Mouse (Mus musculus) frontal cortex, adult 2 months (tissue): Measurements from ENCODE around the gene Cd300lf. TPM values are rescaled to one million over a fixed set of nuclear protein-coding genes. Genes with fewer than 3 reads are reported as not detected.

Source experiments
- DNase-seq, 2 experiments: peaks; one replicate each; pipeline ENCODE4 v3.0.0; 2022; ENCODE audit warnings: low spot score in 1 of 2; ENCODE audit errors: extremely low spot score in 1 of 2
- polyA plus RNA-seq: library from polyadenylated mRNA; depleted of rRNA; stranded (reverse); fragments of >200 nt; gene quantifications from 2 replicates; pipeline ENCODE4 v1.2.3, GENCODE M21; 2012

The Cd300lf gene
- polyA plus RNA-seq, 1 experiment = 0.12 TPM

- DNase-seq = no peak
Observed at GRCm38 (mm10) chr11:115108176-115108575, 25.6 kb downstream of the Cd300lf start.

DNA sequence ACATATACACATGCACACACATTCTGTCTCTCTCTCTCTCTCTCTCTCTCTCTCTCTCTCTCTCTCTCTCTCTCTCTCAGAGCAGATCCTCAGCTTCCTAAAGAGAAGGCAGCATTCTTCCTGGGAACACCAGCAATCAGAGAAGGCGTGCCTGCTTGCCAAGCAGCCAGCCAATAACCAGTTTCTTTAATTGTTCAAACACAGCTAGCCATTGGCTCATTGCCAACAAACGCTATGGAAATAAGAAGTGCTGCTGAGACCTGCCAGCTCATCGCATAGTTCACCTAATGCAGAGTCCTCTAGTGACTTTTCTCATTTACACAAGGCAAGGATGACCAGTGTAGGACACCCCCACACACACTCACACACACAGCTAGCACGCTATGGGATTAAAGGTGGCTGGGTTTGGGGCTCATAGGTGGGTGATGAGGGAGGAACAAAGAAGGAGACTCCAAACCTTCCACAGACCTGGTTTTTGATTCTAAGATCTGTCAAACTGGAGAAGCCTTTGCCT lies 26.3 kb downstream of the Cd300lf start:
- no peak for DNase-seq

DNA sequence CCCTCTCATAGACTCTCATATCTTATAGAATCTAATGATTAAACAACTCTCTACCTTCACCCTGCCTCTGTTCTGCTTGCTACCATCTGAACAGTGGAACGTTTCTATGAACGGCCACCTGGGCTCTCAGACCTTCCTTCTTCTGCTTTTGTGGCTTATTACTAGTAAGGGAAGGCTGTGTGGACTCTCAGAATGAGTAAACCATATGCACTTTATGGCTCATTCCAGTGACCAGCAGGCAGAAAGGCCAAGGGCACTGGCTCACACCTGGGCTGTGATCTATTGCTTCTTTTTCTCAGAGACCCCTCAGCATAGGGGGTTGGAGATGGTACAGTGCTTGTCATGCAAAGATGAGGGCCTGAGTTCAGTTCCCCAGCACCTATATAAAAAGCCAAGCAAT lies 27.2 kb downstream of the Cd300lf start:
- DNase-seq = no peak

GRCm38 (mm10) chr11:115104769-115105563 lies 28.8 kb downstream of the Cd300lf start:
- no peak for DNase-seq

DNA sequence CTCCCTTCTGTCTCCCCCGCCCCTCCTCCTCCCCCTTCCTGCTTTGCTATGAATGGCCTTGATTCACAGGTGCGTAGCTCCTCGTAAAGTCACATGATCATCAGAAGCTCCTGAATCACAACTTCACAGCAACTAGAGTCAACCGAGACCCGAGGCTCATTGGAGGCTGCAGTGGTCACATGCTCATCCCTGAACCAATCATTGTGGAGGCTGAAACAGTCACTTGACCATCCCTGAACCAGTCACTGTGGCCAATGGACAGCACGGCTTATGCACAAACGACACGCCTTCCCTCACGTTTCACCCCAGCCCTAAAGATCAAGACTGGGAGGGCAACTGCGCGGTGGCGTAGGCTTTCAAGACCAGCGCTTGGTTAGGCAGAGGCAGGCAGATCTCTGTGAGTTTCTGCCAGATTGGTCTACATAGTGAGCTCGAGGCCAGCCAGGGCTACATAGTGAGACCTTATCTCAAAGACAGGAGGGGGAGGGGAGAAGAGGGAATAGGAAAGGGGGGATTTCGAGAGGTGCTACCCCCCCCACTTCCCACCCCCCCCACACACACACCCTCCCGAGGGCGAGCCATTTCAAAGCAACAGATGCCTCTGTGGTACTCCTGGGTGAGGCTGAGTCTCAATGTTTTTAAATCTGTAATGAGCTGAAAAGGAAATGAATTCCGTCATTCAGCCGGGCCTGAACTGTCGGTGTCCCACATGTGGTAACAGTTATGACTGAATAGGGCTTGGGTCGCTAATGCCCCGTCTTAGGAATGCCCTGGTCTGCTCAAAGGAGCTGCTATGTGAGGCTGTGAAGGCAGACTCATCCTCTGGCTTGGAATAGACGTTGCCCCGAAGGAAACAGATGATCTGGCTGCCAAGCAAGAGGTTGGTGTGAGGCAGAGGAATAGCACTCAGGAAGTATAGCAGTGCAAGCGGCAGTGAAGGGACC lies 30.1 kb downstream of the Cd300lf start:
- no peak for DNase-seq

DNA sequence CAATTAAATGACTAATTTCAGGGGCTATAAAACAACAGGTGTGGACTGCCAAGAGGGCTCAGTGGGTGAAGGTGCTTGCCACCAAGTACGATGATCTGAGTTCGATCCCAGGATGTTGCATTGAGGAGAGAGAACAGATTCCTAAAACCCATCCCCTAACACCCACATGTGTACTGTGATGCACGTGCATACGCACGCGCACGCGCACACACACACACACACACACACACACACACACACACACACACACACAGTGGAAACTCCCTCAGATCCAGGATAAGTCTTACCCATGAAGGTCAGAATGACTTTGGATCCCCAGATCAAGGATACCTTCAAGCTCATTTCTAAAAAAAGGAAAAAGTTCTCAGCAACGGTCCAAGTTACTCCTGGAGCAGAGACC lies 31.7 kb downstream of the Cd300lf start:
- no peak for DNase-seq

DNA sequence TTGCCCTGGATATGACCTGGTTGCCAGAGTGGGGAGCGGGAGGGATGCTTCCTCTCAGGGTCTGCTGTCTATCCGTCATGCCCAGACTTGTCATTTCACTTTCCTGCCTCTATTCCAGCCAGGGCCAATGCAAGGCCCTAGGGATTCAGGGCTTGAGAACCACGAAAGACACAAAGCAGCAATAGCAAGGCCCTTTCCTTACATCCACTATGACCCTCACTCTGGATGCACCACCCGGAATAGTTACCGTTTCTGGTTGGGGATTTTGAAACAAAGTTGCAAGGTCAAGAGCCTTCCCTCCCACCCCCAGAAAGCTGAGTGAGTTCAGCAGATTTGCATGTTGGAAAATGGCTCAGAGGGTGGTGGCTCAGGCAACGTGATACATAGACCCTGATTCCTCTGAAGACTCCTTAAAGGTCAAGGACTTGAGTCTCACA lies 32.2 kb downstream of the Cd300lf start:
- no peak for DNase-seq

DNA sequence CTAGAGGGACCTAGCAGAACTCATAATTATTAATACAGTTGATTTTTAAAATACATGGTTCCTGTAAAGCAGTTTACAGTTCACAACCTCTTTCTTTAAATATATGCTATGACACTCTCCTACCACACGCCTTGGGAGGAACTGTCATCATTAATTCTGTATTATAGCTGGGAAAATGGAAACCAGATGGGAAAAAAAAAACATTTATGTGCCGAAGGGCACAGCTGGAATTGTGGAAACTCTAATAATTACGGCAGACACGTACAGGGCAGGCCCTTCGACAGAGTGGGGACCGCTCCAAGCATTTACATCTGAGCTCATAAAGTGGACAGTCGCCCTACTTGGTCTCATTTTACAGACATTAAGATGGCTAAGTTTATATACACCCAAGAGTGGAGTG lies 33.1 kb downstream of the Cd300lf start:
- no peak for DNase-seq

GRCm38 (mm10) chr11:115100032-115100621 lies 33.7 kb downstream of the Cd300lf start:
- DNase-seq = no peak

DNA sequence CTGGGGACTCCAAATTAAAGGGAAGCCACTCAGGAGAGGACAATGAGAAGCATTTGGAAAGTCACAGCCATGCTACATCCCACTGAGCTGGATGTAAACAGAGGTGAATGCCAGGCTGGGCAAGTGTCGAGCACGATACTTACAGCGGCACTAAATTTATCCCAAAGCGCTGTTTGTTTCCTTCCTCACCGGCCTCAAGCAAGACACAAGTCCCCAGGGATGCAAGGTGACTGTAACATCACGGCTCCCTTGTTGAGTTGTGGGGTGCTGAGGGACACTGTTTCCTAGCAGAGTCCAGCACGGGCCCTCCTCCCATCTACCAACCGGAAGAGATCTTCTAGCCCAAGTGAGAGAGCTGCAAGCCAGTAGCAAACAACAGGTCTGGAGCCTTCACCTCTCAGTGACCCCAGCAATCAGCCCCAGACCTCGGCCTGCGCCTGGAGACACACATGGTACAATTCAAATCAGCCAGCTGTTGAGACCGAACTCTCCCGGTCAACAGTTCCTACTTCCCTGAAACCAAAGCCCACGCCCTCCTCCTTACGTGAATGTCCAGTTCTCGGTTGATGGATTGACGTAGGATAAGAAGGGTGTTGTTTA lies 34.5 kb downstream of the Cd300lf start:
- DNase-seq = no peak

- DNase-seq = no peak
Observed at GRCm38 (mm10) chr11:115098203-115098932, 35.4 kb downstream of the Cd300lf start.

DNA sequence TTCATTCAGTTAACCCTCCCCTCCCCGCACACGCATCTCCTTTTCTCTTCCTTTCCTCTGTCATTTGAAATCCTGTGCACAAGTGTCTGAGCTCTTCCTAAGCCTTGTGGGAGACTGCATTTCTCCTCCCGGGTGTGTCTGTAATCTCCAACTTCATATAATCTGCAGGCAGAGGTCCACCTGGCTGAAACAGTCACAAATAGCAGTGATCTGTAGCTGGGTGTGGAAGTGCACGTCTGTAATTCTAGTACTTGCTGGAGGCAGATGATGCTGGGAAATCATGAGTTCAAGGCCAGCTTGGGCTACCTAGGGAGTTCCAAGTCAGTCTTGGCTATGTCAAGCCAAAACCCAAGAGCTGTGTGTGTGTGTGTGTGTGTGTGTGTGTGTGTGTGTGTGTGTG lies 41.7 kb downstream of the Cd300lf start:
- no peak for DNase-seq

- DNase-seq = no peak
Observed at GRCm38 (mm10) chr11:115091362-115091901, 42.4 kb downstream of the Cd300lf start, which contains the start of gene Rab37. TSS of gene Rab37 (plus strand) at chr11:115091431.

GRCm38 (mm10) chr11:115089853-115090252 lies 43.9 kb downstream of the Cd300lf start:
- no peak for DNase-seq

DNA sequence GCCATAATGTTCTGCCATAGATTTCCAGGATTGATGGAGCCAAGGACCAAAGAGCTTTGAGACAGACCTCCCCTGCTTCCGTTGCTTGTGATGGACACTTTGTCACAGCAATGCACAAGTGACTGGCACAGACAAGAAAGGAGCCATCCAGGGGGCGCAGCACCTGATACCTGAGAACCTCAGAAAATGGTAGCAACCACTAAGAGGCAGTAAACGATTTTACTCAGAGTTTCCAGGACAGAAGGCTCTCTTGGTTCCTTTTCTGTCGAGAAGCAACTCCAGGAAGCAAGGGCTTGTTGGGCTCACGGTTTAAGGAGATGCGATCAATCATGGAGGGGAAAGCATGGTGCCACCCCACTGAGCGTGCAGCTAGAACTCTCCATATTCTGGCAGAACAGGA lies 47.6 kb downstream of the Cd300lf start:
- no peak for DNase-seq

DNA sequence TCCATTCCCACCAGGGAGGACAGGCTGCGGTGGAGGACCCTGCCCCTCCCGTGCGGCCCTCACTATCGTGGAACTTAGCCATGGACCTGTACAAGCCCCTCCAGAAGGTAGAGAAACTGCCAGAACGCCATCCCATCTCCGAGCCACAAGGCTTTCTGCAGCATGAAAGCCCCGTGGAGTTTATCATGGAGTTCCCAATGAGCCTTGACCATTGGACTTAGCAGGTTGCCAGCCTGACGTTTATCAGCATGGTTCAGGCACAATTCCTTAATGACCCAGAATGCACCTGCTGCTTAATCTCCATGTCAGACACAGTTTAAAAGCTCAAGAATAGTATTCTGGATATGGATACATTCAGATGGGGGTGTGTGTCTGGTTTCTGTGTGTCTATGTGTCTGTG lies 48.7 kb downstream of the Cd300lf start:
- no peak for DNase-seq

DNA sequence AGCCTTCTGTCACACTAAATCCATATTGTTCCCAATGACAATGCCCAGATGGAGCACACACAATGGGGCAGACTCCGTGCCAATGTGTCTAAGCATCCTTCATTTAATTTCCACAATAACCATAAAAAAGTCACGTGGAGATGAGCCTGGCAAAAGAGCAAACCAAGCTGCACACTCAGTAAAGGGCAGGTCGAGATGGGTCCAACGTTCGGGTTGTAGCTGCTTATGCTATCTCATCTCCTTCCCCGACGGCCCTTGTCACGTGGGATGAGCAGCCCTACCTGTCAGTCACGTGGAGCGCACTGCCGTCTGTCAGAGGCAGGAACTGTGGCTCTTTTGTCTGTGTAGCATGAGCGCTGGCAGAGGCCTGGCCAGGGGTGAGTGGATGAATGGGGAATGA lies 49.2 kb downstream of the Cd300lf start:
- no peak for DNase-seq

- DNase-seq = peak in 1 of 2 experiments; percentile 89
Observed at GRCm38 (mm10) chr11:115083376-115084139, 50.2 kb downstream of the Cd300lf start.

DNA sequence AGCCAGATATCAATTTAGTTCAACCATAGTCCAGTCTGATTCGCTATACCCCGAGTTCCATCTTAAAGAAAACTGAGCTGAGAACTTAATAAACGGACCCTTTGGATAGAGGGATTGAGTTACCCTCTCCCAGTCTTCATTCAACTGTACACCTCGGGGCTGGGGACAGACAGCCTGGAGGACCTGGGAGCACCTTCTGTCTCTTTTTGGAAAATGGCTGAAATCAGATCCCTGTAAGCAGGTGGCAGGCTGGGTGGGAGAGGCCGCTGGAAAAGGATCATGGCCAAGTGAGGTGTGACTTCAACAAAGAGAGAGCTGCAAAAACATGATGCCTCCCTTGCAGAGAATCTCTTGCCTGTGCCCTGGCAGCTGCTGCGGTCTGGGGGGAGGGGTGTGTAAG lies 51.6 kb downstream of the Cd300lf start:
- no peak for DNase-seq
